Comparison of ENCODE assay signal across 8 mouse cellular contexts in the genomic region with DNA sequence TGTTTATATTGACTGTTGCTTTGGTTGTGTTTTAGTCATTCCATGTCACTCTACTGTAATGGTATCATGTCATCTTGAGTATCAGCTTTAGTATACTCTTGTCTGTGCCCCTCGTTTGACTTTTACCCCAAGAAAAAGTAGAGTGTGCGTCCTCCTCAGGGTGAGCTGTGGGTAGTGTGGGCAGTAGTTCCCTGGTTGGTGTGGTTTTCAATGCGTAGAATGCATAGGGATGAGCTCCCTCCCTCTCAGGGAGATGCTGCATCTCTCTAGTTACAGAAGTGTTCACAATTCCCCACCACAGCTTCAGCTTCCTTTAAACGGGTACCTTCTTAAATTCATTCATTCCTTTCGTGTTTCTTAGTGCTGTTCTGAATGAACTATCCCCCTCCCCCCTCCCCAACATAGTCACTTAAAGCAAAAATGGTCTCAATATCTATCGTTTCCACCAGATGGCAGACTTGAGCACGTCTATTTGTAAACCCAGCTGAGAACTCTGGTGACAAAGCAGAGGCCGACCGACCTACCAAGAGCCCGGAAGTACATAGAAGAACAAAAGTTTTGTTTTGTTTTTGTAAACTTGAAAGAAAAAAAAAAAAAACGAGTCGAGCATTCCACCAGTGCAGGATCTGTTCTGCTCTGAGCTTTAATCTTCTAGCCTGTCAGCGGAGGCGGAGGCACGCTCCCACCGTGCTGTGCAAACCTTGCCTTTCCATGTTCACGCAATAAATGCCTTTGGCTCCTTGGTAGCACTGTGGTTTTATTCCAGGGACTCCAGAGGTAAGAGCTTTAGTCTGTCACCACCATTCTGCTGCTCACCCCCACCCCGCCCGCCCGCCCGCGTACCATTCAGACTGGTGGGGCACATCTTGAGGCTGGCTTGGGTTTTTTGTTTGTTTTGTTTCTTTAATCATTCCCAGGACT. TPM values are rescaled to one million over a fixed set of nuclear protein-coding genes. Genes with fewer than 3 reads are reported as not detected.
A peak's percentile ranks its signal among the peaks of the same experiment; 100 is the strongest.
DNase-seq lines count a peak whose midpoint lies in the region; ATAC-seq and TF ChIP-seq lines count a peak whose summit lies in the region.

No protein-coding gene starts in this region.

- H3K4me3 ChIP-seq in neural tube, embryonic 15.5 days (replicated peaks): no peak overlapping the region
- H3K4me3 ChIP-seq in cerebellum, adult 2 months (replicated peaks; ENCODE audit: insufficient read depth, low read depth, low read length): no peak overlapping the region
- no peak overlapping the region for H3K4me3 ChIP-seq in intestine, postnatal 0 days (ENCODE audit: low read depth, low read length)
- no peak overlapping the region for H3K4me3 ChIP-seq in liver, adult 2 months (ENCODE audit: insufficient read depth, low read depth, low read length)

- TF ChIP-seq POLR2A in cerebellum, adult 2 months (IDR thresholded peaks at IDR 0.05; ENCODE audit: borderline replicate concordance, insufficient read depth, low read length): no peak
- TF ChIP-seq POLR2A in liver, adult 2 months (IDR thresholded peaks at IDR 0.05; ENCODE audit: extremely low read depth, insufficient read depth, low read length): no peak

- H3K27me3 ChIP-seq in neural tube, embryonic 15.5 days (replicated peaks): no peaks in the 10 kb centered on the region
- H3K27me3 ChIP-seq in cerebellum, adult 2 months (ENCODE audit: control insufficient read depth, insufficient read depth, low read length): no peaks in the 10 kb centered on the region
- no peaks in the 10 kb centered on the region for H3K27me3 ChIP-seq in intestine, postnatal 0 days (replicated peaks; ENCODE audit: control insufficient read depth, insufficient read depth, low read length)
- H3K27me3 ChIP-seq in liver, adult 2 months (ENCODE audit: control insufficient read depth, insufficient read depth, low read length): no peaks in the 10 kb centered on the region

- TF ChIP-seq CTCF in cerebellum, adult 2 months (IDR thresholded peaks at IDR 0.05; ENCODE audit: borderline replicate concordance, insufficient read depth, low read depth, low read length): peak; percentile 36; the same call in 1 of the 2 replicates
- TF ChIP-seq CTCF in intestine, postnatal 0 days (IDR thresholded peaks at IDR 0.05; ENCODE audit: low read depth): peak; percentile 80
- 0 out of 2 replicates have a peak, but pooled peaks have one; percentile 18 for TF ChIP-seq CTCF in liver, adult 2 months (IDR thresholded peaks at IDR 0.05; ENCODE audit: low read depth, low read length)

- H3K4me1 ChIP-seq in neural tube, embryonic 15.5 days: 0 out of 2 replicates have a peak, but pooled peaks cover 3% of the 10 kb centered on the region
- no peaks in the 10 kb centered on the region for H3K4me1 ChIP-seq in cerebellum, adult 2 months (ENCODE audit: control insufficient read depth, insufficient read depth, low read length)
- no peaks in the 10 kb centered on the region for H3K4me1 ChIP-seq in intestine, postnatal 0 days (replicated peaks; ENCODE audit: control insufficient read depth, insufficient read depth, low read length)
- H3K4me1 ChIP-seq in liver, adult 2 months (ENCODE audit: control insufficient read depth, insufficient read depth, low read length): peaks cover 17% of the 10 kb centered on the region

- DNase-seq in neural tube, embryonic 10.5 days (ENCODE audit: extremely low spot score, low spot score): peak; percentile 22
- DNase-seq in cerebellum, adult 2 months: peak in 1 of 2 experiments; percentile 52
- peak; percentile 15 for DNase-seq in gastrocnemius, postnatal 14 days
- peak; percentile 75 for DNase-seq in liver, adult 2 months (ENCODE audit: extremely low read depth, low read depth, low spot score)
- DNase-seq in natural killer cell, adult 2 months (ENCODE audit: low spot score in 2 of 2): peak; percentile 49 to 66
- peak; percentile 69 for DNase-seq in thymus, postnatal 25 days

- WGBS in neural tube, embryonic 15.5 days: 62% methylated on average over 22 of the region's 22 CpGs
- WGBS in cerebellum, adult 2 months: 61% methylated on average over 22 of the region's 22 CpGs
- WGBS in intestine, postnatal 0 days: 34% methylated on average over 22 of the region's 22 CpGs
- 51% methylated on average over 22 of the region's 22 CpGs for WGBS in liver, adult 2 months

- H3K9ac ChIP-seq in neural tube, embryonic 15.5 days (replicated peaks): no peak overlapping the region
- H3K9ac ChIP-seq in intestine, postnatal 0 days (ENCODE audit: low read depth, low read length): no peak overlapping the region
- peak overlapping the region; percentile 31; the same call in 1 of the 2 replicates for H3K9ac ChIP-seq in liver, adult 2 months (ENCODE audit: low read depth, low read length)

- no peaks in the 10 kb centered on the region for H3K36me3 ChIP-seq in neural tube, embryonic 15.5 days
- H3K36me3 ChIP-seq in intestine, postnatal 0 days (ENCODE audit: control insufficient read depth, insufficient read depth): no peaks in the 10 kb centered on the region
- H3K36me3 ChIP-seq in liver, adult 2 months (ENCODE audit: control insufficient read depth, insufficient read depth, low read length): no peaks in the 10 kb centered on the region

- no peaks in the 10 kb centered on the region for H3K9me3 ChIP-seq in neural tube, embryonic 15.5 days (replicated peaks)
- H3K9me3 ChIP-seq in intestine, postnatal 0 days (ENCODE audit: control insufficient read depth): no peaks in the 10 kb centered on the region

- no peak overlapping the region for H3K27ac ChIP-seq in neural tube, embryonic 15.5 days (replicated peaks)
- no peak overlapping the region for H3K27ac ChIP-seq in cerebellum, adult 2 months (ENCODE audit: insufficient read depth, low read length)
- H3K27ac ChIP-seq in intestine, postnatal 0 days (ENCODE audit: low read depth, low read length): peak overlapping the region; percentile 47
- H3K27ac ChIP-seq in liver, adult 2 months (replicated peaks; ENCODE audit: insufficient read depth, low read depth, low read length): no peak overlapping the region

- intact Hi-C loops in gastrocnemius, postnatal 14 days (cut with DNase I; ENCODE audit: low total_unique reads): no loop called here

- ATAC-seq in neural tube, embryonic 15.5 days (ENCODE audit: low FRiP score): no peak
- ATAC-seq in intestine, postnatal 0 days: peak; percentile 37

- no peaks in the 10 kb centered on the region for H3K79me2 ChIP-seq in liver, adult 2 months (ENCODE audit: control insufficient read depth, insufficient read depth, low read length)

- no peak overlapping the region for H3K4me2 ChIP-seq in neural tube, embryonic 15.5 days
- H3K4me2 ChIP-seq in intestine, postnatal 0 days (replicated peaks; ENCODE audit: low read depth): peak overlapping the region; percentile 40

RNA-seq across cellular contexts. Expression of gene Slc3a1, which starts 4.7 kb away (rescaled TPM):
- 0.14 and 0.37 TPM in 2 replicates for polyA plus RNA-seq in neural tube, embryonic 15.5 days (2015; fragmentation: Nextera tagmentation; extraction: Ambion mirVana)
- 0.33 and 0.54 TPM in 2 replicates for polyA plus RNA-seq in cerebellum, adult 2 months (2012; rRNA removed)
- not detected for total RNA-seq in gastrocnemius, postnatal 14 days (2021)
- polyA plus RNA-seq in intestine, postnatal 0 days (2015; fragmentation: Nextera tagmentation; extraction: Ambion mirVana): 121 and 130 TPM in 2 replicates
- 50.2 and 111 TPM in 2 replicates for total RNA-seq in liver, adult 2 months (2014; rRNA removed)
- polyA plus RNA-seq in liver, adult 2 months (2012; rRNA removed): 16.3 and 20.0 TPM in 2 replicates

Comparison
In these comparisons a context has a peak if more than half of its experiments do, and no peak if none do; other contexts are left out.
1. CTCF ChIP-seq: peak in every context shown above with its lines; median percentile 80 in intestine, postnatal 0 days; 36 in cerebellum, adult 2 months; 18 in liver, adult 2 months.
2. RNA of gene Slc3a1, which starts 4.7 kb away (polyA plus RNA-seq): 121 to 130 TPM in intestine, postnatal 0 days and 16.3 to 20.0 TPM in liver, adult 2 months; 0.33 to 0.54 TPM in cerebellum, adult 2 months and 0.14 to 0.37 TPM in neural tube, embryonic 15.5 days; every median in the first group is over 10 times any median in the second.